Mouse (Mus musculus) heart, embryonic 16.5 days (tissue): ENCODE results near the gene Ldb3. TPM values are rescaled to one million over a fixed set of nuclear protein-coding genes. Genes with fewer than 3 reads are reported as not detected.

Experiments used
- ATAC-seq: fragments of 200-750 bp; cut with Nextera tagmentation; replicated peaks from 2 replicates; pipeline ENCODE4 v1.8.0; 2017; ENCODE audit warnings: moderate number of reproducible peaks; ENCODE audit not compliant: insufficient read depth, low FRiP score; ENCODE audit errors: extremely low read depth
- H3K27ac ChIP-seq: fragments of 300-500 bp; sonication (generic); 2 replicates; pipeline ENCODE4 v1.5.1; 2014; ENCODE audit warnings: mild to moderate bottlenecking, low read length, control low read depth, moderate library complexity
- H3K27me3 ChIP-seq: fragments of 300-500 bp; sonication (generic); 2 replicates; pipeline ENCODE4 v1.6.1; 2014; ENCODE audit warnings: low read length, mixed read lengths; ENCODE audit not compliant: control insufficient read depth, insufficient read depth
- H3K36me3 ChIP-seq: fragments of 300-500 bp; sonication (generic); 2 replicates; pipeline ENCODE4 v1.6.1; 2014; ENCODE audit not compliant: control insufficient read depth, insufficient read depth
- H3K4me1 ChIP-seq: fragments of 300-500 bp; sonication (generic); 2 replicates; pipeline ENCODE4 v1.6.1; 2014; ENCODE audit warnings: low read length, mixed read lengths; ENCODE audit not compliant: control insufficient read depth, insufficient read depth
- H3K4me2 ChIP-seq: fragments of 300-500 bp; sonication (generic); 2 replicates; pipeline ENCODE4 v1.6.1; 2014; ENCODE audit warnings: low read depth, mild to moderate bottlenecking, control low read depth, low read length
- H3K4me3 ChIP-seq: fragments of 300-500 bp; sonication (generic); 2 replicates; pipeline ENCODE4 v1.5.1; 2014; ENCODE audit warnings: mild to moderate bottlenecking, control low read depth, low read length
- H3K9ac ChIP-seq: fragments of 300-500 bp; sonication (generic); 2 replicates; pipeline ENCODE4 v1.6.1; 2014; ENCODE audit warnings: low read length, control low read depth
- H3K9me3 ChIP-seq: fragments of 300-500 bp; sonication (generic); replicated peaks from 2 replicates; pipeline ENCODE4 v1.6.1; 2016; ENCODE audit warnings: low read length; ENCODE audit not compliant: control insufficient read depth
- WGBS: fragments of 180-500 bp; shearing (Covaris S2); extraction: QIAGEN DNeasy Blood & Tissue Kit; methylation state at CpG from one replicate; pipeline ENCODE4 v1.1.7; 2014; 5-methylcytosine and 5-hydroxymethylcytosine counted together
- polyA plus RNA-seq: library from polyadenylated mRNA; unstranded; fragments of >200 nt; fragmentation: Nextera tagmentation; extraction: Ambion mirVana; gene quantifications from 2 replicates; pipeline ENCODE4 v1.2.1, GENCODE M21; 2015

Gene Ldb3
- polyA plus RNA-seq, 1 experiment from 2014 or later: 356 TPM

GRCm38 (mm10) chr14:34599941-34600340 lies 11.5 kb upstream of the Ldb3 start, which contains the start of gene Opn4:
Opn4 (minus strand) TSS chr14:34600142.
- no peaks in the 10 kb centered on the region for H3K9me3 ChIP-seq
- no peak within 1 kb of the TSS for H3K27ac ChIP-seq
- no peaks in the 10 kb centered on the region for H3K27me3 ChIP-seq
- H3K4me2 ChIP-seq: no peak within 1 kb of the TSS
- H3K36me3 ChIP-seq: no peaks in the 10 kb centered on the region
- no peak within 1 kb of the TSS for H3K4me3 ChIP-seq
- peaks cover 9% of the 10 kb centered on the region for H3K4me1 ChIP-seq
- no peak within 1 kb of the TSS for H3K9ac ChIP-seq
- WGBS: 83% methylated on average over 8 of the region's 8 CpGs
- no peak for ATAC-seq

DNA sequence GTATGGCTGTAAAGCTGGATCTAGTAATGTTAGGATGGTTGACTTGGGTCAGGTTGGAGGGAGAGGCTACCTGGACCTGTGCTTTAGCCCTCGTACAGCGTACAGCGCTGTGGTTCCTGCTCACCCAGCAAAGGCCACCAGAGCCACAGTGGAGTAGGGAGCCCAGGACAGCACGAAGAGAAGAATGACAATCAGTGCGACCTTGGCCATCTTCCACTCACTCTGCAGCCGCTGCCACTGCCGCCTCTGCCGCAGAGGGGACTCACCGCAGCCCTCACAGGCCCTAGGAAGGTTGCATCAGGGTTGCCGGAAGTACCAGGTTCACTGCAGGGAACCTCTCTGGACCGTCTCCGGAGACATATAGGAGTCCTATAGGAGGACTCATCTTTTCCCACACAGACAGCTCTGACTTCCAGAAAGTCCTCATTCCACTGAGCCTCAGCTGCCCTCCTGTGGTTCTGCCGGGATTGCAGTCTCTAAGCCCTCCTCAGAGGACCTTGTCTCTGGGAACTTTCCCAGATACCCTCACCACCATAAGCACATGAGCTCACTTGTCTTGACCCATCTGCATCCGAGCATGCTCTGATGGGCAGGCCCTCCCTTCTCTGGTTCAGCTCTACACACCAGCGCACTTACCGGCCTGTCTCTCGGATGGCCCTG lies 7.2 kb upstream of the Ldb3 start:
- Histone ChIP-seq H3K27me3 (no peaks in the 10 kb centered on the region), H3K4me3 (peak overlapping the region; percentile 32), H3K4me2 (peak overlapping the region; percentile 52), H3K4me1 (peaks cover 37% of the 10 kb centered on the region), H3K36me3 (no peaks in the 10 kb centered on the region), H3K9ac (peak overlapping the region; percentile 58), H3K27ac (peak overlapping the region; percentile 13; the same call in 1 of the 2 replicates), H3K9me3 (no peaks in the 10 kb centered on the region)
- WGBS: 52% methylated on average over 17 of the region's 17 CpGs
- ATAC-seq: peak; percentile 19; the same call in 1 of the 2 replicates

DNA sequence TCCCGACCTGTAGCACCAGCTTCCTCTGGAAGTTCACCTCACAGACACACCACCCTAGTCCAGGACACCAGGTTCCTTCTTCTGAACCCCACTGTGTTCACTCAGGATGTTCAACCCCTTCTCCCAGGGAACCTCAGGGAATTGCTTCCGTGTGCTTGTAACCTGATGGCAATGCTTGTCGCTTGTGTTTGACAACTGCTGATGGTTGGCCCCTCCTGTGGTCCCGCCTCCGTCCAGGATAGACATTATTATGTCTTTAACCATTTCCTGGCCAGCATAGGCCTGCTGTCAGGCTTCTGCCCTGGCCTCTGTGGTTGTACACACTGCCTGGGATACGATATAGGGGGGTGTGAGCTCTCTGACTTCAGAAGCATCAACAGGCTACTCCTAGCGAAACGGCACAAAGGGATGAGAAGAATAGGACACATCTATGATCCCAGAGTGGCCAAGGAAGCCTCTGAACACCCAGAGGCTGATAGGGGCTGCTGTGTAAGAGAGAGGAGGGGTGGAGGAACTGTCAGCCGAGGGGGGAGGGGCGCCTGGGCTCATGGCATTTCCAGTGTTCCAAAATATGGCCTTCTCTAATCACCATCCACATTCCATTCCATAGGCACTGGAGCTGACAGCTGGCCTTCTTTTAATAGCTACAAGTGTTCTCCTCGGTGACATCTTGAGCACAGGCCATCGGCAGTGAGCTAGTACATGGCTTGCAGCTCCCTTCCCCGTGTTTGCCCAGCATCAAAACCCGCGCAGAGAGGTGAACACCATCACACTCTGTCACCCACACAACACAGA lies 3.5 kb upstream of the Ldb3 start:
- Histone ChIP-seq H3K27me3 (no peaks in the 10 kb centered on the region), H3K36me3 (no peaks in the 10 kb centered on the region), H3K4me1 (peaks cover 56% of the 10 kb centered on the region), H3K27ac (peak overlapping the region; percentile 98), H3K4me2 (peak overlapping the region; percentile 56), H3K4me3 (peak overlapping the region; percentile 21), H3K9me3 (no peaks in the 10 kb centered on the region), H3K9ac (peak overlapping the region; percentile 63)
- WGBS: 32% methylated on average over 15 of the region's 15 CpGs
- peak; percentile 59 for ATAC-seq

DNA sequence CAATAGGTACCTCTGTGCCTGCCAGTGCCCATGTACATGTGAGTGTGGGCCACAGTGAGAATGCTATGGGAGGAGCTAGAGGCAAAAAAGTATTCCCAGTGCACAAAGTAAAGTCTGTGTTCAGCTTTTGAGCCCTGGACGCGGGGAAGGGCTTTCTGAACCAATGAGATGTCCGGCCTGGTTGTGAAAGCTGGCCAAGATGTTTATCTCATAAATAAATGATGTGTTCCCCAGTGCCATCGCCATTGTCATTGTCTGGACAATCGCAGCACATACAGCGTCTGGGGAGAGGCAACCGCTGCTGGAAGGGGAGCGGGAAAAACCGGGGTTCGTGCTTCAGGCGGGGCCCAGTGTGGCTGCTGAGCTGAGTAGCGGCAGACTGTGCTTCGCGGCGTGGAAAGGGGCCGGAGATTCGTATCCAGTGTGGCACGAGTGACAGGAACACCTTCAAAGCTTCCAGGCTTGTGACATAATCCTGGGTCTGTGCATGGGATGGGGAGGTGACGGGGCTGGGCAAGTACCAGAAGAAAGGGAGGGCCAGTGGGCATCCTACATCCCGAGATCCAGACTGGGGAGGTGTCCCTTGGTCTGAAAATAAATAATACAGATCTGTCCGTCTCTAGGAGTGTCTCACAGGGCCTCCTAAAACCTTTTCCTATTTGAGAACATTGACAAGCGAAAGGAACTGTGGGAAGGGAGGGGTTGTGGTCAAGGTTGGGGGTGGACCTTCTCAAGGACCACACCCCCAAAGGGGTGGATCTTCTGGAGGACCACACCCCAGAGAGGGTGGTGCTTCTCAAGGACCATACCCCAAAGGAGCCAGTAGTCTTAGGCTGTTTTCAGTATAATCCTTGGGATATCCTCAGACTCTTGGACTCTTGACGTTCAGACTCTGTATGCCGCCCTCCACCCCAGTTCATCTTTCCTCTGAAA lies 2.5 kb upstream of the Ldb3 start:
- 51% methylated on average over 24 of the region's 24 CpGs for WGBS
- Histone ChIP-seq H3K9me3 (no peaks in the 10 kb centered on the region), H3K27me3 (no peaks in the 10 kb centered on the region), H3K4me1 (peaks cover 54% of the 10 kb centered on the region), H3K9ac (peak overlapping the region; percentile 63), H3K36me3 (no peaks in the 10 kb centered on the region), H3K4me2 (peak overlapping the region; percentile 56), H3K4me3 (peak overlapping the region; percentile 21), H3K27ac (peak overlapping the region; percentile 98)
- ATAC-seq: no peak

DNA sequence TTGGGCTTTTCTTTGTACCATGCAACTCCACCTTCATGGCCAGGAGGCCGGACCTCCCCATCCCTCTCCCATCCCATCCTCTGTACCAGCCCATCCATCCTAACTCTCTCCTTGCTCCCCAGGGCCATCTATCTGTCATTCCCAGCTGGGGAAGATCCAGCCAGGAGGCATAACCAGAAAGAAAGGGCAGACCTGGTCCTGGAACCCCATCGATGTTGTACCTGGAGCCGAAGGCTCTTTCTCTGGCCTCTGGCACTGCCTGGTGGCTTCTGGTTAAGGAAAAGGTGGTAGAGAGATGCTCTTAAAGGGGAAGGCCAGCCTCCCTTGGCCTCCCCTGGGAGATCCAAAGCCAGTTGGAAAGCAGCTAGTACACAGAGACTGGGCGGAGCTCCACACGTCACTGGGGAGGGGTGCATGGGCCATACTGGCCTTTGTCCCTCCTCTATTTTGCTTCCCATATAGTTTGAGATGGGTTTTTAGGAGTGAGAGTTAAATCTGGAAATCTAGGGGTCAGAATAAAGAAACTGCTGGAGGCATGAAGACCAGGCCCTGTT lies 1.6 kb upstream of the Ldb3 start:
- Histone ChIP-seq H3K4me1 (peaks cover 47% of the 10 kb centered on the region), H3K4me3 (no peak overlapping the region), H3K36me3 (no peaks in the 10 kb centered on the region), H3K9me3 (no peaks in the 10 kb centered on the region), H3K4me2 (no peak overlapping the region), H3K27ac (peak overlapping the region; percentile 98), H3K9ac (no peak overlapping the region), H3K27me3 (no peaks in the 10 kb centered on the region)
- ATAC-seq: no peak
- 80% methylated on average over 5 of the region's 5 CpGs for WGBS

DNA sequence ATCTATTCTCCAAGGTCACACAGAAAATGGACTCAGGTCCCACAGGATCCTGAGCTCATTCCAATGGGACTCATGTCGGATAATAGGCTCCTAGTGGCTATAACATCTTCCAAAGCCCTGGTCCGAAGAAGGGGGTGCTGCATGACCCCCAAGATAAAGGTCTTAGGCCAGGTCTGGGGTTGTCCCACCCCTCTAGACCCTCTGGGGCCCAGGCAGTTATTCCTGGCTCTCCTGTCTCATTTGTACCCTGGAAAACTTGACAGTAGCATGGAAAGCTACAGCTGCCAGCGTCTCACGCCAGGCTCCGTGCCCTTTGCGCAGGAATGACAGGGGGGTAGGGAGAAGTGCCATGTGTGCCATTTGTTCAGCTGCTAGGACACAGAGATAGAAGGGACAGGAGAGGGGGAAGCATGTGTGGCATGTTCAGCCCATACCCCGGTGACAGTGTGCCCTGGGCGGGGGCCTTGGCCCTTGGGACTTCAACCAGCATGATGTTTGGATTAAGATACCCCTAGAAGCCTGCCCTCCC lies 767 bp upstream of the Ldb3 start:
- Histone ChIP-seq H3K4me2 (peak overlapping the region; percentile 54), H3K27ac (peak overlapping the region; percentile 98), H3K36me3 (no peaks in the 10 kb centered on the region), H3K9ac (peak overlapping the region; percentile 61; the same call in 1 of the 2 replicates), H3K4me3 (no peak overlapping the region), H3K27me3 (no peaks in the 10 kb centered on the region), H3K4me1 (peaks cover 49% of the 10 kb centered on the region), H3K9me3 (no peaks in the 10 kb centered on the region)
- 79% methylated on average over 8 of the region's 8 CpGs for WGBS
- no peak for ATAC-seq

DNA sequence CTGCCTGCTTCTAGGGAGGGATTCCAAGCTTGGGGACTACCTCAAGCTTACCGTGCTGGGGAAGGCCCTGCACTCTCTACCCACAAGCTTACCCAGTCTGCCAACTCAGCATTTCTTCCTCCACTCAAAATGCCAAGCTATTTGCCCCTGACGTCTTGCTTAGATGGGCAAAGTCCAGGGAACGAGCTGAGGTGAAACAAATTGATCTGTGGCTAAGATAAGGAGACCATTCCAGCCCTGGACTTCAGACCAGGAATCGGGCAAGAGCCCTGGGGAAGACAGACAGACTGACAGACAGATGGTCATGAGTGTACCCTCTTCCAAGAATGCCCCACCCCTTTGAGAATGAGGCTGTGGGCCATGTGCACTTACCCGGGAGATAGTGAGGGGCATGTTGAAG lies 477 bp downstream of the Ldb3 start:
- WGBS: 22% methylated on average over 5 of the region's 5 CpGs
- peaks cover 5% of the 10 kb centered on the region for H3K36me3 ChIP-seq
- peak overlapping the region; percentile 93 for H3K9ac ChIP-seq
- no peak for ATAC-seq
- H3K4me1 ChIP-seq: peaks cover 53% of the 10 kb centered on the region
- H3K27ac ChIP-seq: peak overlapping the region; percentile 98
- peak overlapping the region; percentile 89 for H3K4me2 ChIP-seq
- no peaks in the 10 kb centered on the region for H3K27me3 ChIP-seq
- H3K9me3 ChIP-seq: no peaks in the 10 kb centered on the region
- peak overlapping the region; percentile 72 for H3K4me3 ChIP-seq

GRCm38 (mm10) chr14:34586871-34587270 lies 1.6 kb downstream of the Ldb3 start:
- peak overlapping the region; percentile 93 for H3K9ac ChIP-seq
- H3K27ac ChIP-seq: peak overlapping the region; percentile 98
- peak overlapping the region; percentile 89 for H3K4me2 ChIP-seq
- H3K27me3 ChIP-seq: no peaks in the 10 kb centered on the region
- H3K36me3 ChIP-seq: peaks cover 5% of the 10 kb centered on the region
- H3K4me3 ChIP-seq: peak overlapping the region; percentile 72
- ATAC-seq: no peak
- peaks cover 51% of the 10 kb centered on the region for H3K4me1 ChIP-seq
- WGBS: 44% methylated on average over 3 of the region's 3 CpGs
- H3K9me3 ChIP-seq: no peaks in the 10 kb centered on the region
